Mouse (Mus musculus) myocyte (in vitro differentiated cells): ENCODE data around the gene Mypop.

Experiments used
- CEBPB ChIP-seq: IDR thresholded peaks from 2 replicates; pipeline ENCODE4 v1.6.1; 2011; ENCODE audit warnings: mild to moderate bottlenecking, moderate library complexity; ENCODE audit not compliant: poor library complexity, insufficient read depth, severe bottlenecking
- E2F4 ChIP-seq: IDR thresholded peaks from one replicate; pipeline ENCODE4 v1.6.1; 2011; ENCODE audit warnings: mild to moderate bottlenecking, control low read depth, moderate library complexity; ENCODE audit not compliant: insufficient read depth
- MAX ChIP-seq: IDR thresholded peaks from one replicate; pipeline ENCODE4 v1.6.1; 2011; ENCODE audit warnings: low read depth, mild to moderate bottlenecking, control low read depth
- MYOD1 ChIP-seq, 3 experiments: IDR thresholded peaks; one replicate each; pipeline ENCODE4 v1.6.1; 2011; ENCODE audit warnings: control low read depth in 2 of 3, low read depth in 2 of 3, mild to moderate bottlenecking in 2 of 3, moderate library complexity in 1 of 3; ENCODE audit not compliant: insufficient read length in 2 of 3, control insufficient read depth in 1 of 3
- MYOG ChIP-seq, 3 experiments: IDR thresholded peaks; one replicate each; pipeline ENCODE4 v1.6.1; 2011; ENCODE audit warnings: control low read depth in 2 of 3, low read depth in 2 of 3, mild to moderate bottlenecking in 2 of 3; ENCODE audit not compliant: insufficient read length in 2 of 3, control insufficient read depth in 1 of 3, insufficient read depth in 1 of 3
- POLR2A ChIP-seq: IDR thresholded peaks from one replicate; pipeline ENCODE4 v1.6.1; 2011; ENCODE audit warnings: low read depth, mild to moderate bottlenecking, control low read depth, moderate library complexity; ENCODE audit not compliant: insufficient read length
- POLR2AphosphoS2 ChIP-seq: IDR thresholded peaks from one replicate; pipeline ENCODE4 v1.6.1; 2011; ENCODE audit warnings: low read depth, control low read depth; ENCODE audit not compliant: insufficient read length
- REST ChIP-seq: IDR thresholded peaks from one replicate; pipeline ENCODE4 v1.6.1; 2011; ENCODE audit warnings: mild to moderate bottlenecking, control low read depth, moderate library complexity; ENCODE audit not compliant: insufficient read depth, insufficient read length
- SRF ChIP-seq: IDR thresholded peaks from one replicate; pipeline ENCODE4 v1.6.1; 2011; ENCODE audit warnings: low read depth; ENCODE audit not compliant: control insufficient read depth, insufficient read length
- TCF12 ChIP-seq: IDR thresholded peaks from one replicate; pipeline ENCODE4 v1.6.1; 2011; ENCODE audit warnings: mild to moderate bottlenecking, control low read depth; ENCODE audit not compliant: poor library complexity, insufficient read depth, severe bottlenecking
- TCF3 ChIP-seq: IDR thresholded peaks from one replicate; pipeline ENCODE4 v1.6.1; 2011; ENCODE audit warnings: low read depth, control low read depth; ENCODE audit not compliant: insufficient read length
- USF1 ChIP-seq: IDR thresholded peaks from one replicate; pipeline ENCODE4 v1.6.1; 2011; ENCODE audit warnings: low read depth, mild to moderate bottlenecking, control low read depth, moderate library complexity

DNA sequence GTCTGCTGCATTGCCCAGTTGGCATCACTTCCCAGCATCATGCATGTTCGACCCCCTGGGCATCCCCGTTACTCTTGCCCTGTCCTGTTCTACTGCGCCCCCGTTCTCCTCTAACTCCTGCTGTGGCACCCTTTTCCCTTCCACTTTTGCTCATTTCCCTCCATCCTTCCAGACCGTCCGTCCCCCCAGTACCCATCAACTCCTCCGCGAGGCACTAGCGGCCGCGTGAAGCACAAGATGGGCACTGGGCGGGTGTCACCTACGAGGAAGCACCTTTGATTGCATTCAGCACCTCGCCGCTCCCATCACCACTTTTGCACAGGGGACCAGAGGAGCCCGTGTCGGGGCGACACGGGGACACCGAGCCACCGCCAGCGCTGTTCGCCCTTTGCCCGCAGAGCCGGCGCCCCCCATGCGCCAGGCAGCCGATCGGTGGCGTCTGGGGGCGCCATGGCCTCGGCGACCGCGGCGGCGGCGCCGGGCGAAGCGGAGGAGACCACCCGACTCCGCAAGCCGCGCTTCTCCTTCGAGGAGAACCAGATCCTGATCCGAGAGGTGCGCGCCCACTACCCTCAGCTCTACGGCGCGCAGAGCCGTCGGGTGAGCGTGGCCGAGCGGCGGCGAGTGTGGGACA is 732 bp downstream of the Mypop start:
- TF ChIP-seq USF1 (no peak), POLR2A (no peak), POLR2AphosphoS2 (no peak), MYOD1 (IDR thresholded peaks at IDR 0.05; ENCODE audit: control insufficient read depth in 1 of 3, insufficient read length in 2 of 3, low read depth in 2 of 3) (no peak), MAX (no peak), REST (no peak), E2F4 (no peak), MYOG (IDR thresholded peaks at IDR 0.05; ENCODE audit: control insufficient read depth in 1 of 3, insufficient read depth in 1 of 3, insufficient read length in 2 of 3, low read depth in 2 of 3) (no peak), TCF12 (no peak), CEBPB (no peak), TCF3 (no peak), SRF (no peak)
